Mouse (Mus musculus): ENCODE results near the gene Tubb4b.
A peak's percentile ranks its signal among the peaks of the same experiment; 100 is the strongest.

Gene Tubb4b

GRCm38 (mm10) chr2:25185625-25186574, 38.6 kb downstream of the Tubb4b start:
- DNase-seq: peak; percentile 78 to 86

GRCm38 (mm10) chr2:25184496-25184895, 40.0 kb downstream of the Tubb4b start:
- no peak for DNase-seq

GRCm38 (mm10) chr2:25183336-25183735, 41.2 kb downstream of the Tubb4b start:
- no peak for DNase-seq

GRCm38 (mm10) chr2:25182664-25183063, 41.8 kb downstream of the Tubb4b start:
- no peak for DNase-seq

- DNase-seq: peak in 1 of 2 experiments; percentile 48
Measured at GRCm38 (mm10) chr2:25181891-25182397, 42.6 kb downstream of the Tubb4b start.

- DNase-seq: peak; percentile 66 to 75
Measured at GRCm38 (mm10) chr2:25180973-25181890, 43.3 kb downstream of the Tubb4b start.

GRCm38 (mm10) chr2:25180478-25180903, 44.0 kb downstream of the Tubb4b start, which contains the start of gene Nrarp:
TSS of gene Nrarp (plus strand) at chr2:25180758.
- peak; percentile 95 to 97 for DNase-seq

GRCm38 (mm10) chr2:25179566-25180217, 44.8 kb downstream of the Tubb4b start:
- peak in 1 of 2 experiments; percentile 7 for DNase-seq

GRCm38 (mm10) chr2:25178285-25178972, 46.1 kb downstream of the Tubb4b start:
- DNase-seq: peak; percentile 13 to 42

GRCm38 (mm10) chr2:25177685-25178084, 46.8 kb downstream of the Tubb4b start:
- DNase-seq: peak; percentile 87 to 92

GRCm38 (mm10) chr2:25177076-25177475, 47.4 kb downstream of the Tubb4b start:
- DNase-seq: peak; percentile 16 to 41

- DNase-seq: peak; percentile 5 to 39
Measured at GRCm38 (mm10) chr2:25176573-25176972, 47.9 kb downstream of the Tubb4b start.

GRCm38 (mm10) chr2:25175690-25176078, 48.8 kb downstream of the Tubb4b start:
- no peak for DNase-seq

GRCm38 (mm10) chr2:25174866-25175689, 49.4 kb downstream of the Tubb4b start:
- peak in 1 of 2 experiments; percentile 67 for DNase-seq

- DNase-seq: no peak
Measured at GRCm38 (mm10) chr2:25173821-25174220, 50.7 kb downstream of the Tubb4b start.

GRCm38 (mm10) chr2:25172629-25173028, 51.9 kb downstream of the Tubb4b start:
- DNase-seq: peak in 1 of 2 experiments; percentile 62
